Mouse (Mus musculus): ENCODE data around the gene Rap1gap2. TPM values are rescaled to one million over a fixed set of nuclear protein-coding genes. Genes with fewer than 3 reads are reported as not detected.

Gene Rap1gap2
- polyA plus RNA-seq, 1 experiment from 2014 or later = 0.88 TPM

Other genes starting within 250 kb of the Rap1gap2 start
- gene Olfr412, start 248.8 kb downstream of the Rap1gap2 start, polyA plus RNA-seq (2016; fragmentation: Nextera tagmentation; extraction: Ambion mirVana) = not detected in 2 replicates
- 0.62 and 0.67 TPM in 2 replicates for gene Ccdc92b, start 8.7 kb upstream of the Rap1gap2 start, polyA plus RNA-seq (2016; fragmentation: Nextera tagmentation; extraction: Ambion mirVana)
- 25.5 and 26.2 TPM in 2 replicates for gene Cluh, start 38.6 kb upstream of the Rap1gap2 start, polyA plus RNA-seq (2016; fragmentation: Nextera tagmentation; extraction: Ambion mirVana)
- gene Pafah1b1, start 113.8 kb upstream of the Rap1gap2 start, polyA plus RNA-seq (2016; fragmentation: Nextera tagmentation; extraction: Ambion mirVana) = 53.0 and 56.1 TPM in 2 replicates
- 63.3 and 71.6 TPM in 2 replicates for gene Mettl16, start 159.9 kb upstream of the Rap1gap2 start, polyA plus RNA-seq (2016; fragmentation: Nextera tagmentation; extraction: Ambion mirVana)
- gene Mnt, start 220.0 kb upstream of the Rap1gap2 start, polyA plus RNA-seq (2016; fragmentation: Nextera tagmentation; extraction: Ambion mirVana) = 4.2 and 5.5 TPM in 2 replicates

Data from midbrain, embryonic 10.5 days (tissue).